Mouse (Mus musculus) G1E (cell line): ENCODE results near the gene Pikfyve.
A peak's percentile ranks its signal among the peaks of the same experiment; 100 is the strongest.

ENCODE experiments used
- CTCF ChIP-seq: IDR thresholded peaks from 2 replicates; pipeline ENCODE4 v1.5.1; 2012; ENCODE audit warnings: low read depth, low read length, inconsistent platforms, mixed read lengths
- GATA1 ChIP-seq: IDR thresholded peaks from 2 replicates; pipeline ENCODE4 v1.6.1; 2012; ENCODE audit warnings: borderline replicate concordance, low read length, inconsistent platforms, mixed read lengths
- GATA2 ChIP-seq: IDR thresholded peaks from 2 replicates; pipeline ENCODE4 v1.6.1; 2012; ENCODE audit warnings: low read depth, low read length, inconsistent platforms, borderline replicate concordance
- POLR2AphosphoS5 ChIP-seq: IDR thresholded peaks from 2 replicates; pipeline ENCODE4 v1.6.1; 2012; ENCODE audit warnings: low read depth, low read length, inconsistent platforms; ENCODE audit not compliant: insufficient replicate concordance
- TAL1 ChIP-seq: conservative IDR thresholded peaks from 2 replicates; pipeline ENCODE4 v1.6.1; 2012; ENCODE audit warnings: low read depth, low read length, inconsistent platforms, mixed read lengths

DNA sequence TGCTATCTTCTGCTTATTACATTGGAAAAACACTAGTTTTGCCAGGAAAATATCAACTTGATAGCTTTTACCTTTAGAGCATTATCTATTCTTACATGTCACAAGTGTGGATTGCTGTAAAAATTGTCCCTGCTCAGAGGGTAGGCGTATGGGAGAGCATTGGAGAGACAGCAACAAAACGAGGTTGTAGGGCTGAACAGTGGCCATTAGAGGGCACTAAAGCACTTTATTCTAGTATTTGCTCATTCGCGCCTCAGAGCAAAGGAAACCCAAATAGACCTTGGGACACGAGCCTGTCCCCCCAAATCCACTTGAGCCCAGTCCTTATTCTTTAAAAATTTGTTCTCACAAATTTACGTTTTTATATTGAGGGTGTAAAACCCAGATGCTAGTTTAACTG, 96.3 kb downstream of the Pikfyve start:
- peak; percentile 57; the same call in 1 of the 2 replicates for TF ChIP-seq CTCF
- no peak for TF ChIP-seq TAL1
- no peak for TF ChIP-seq GATA1
- TF ChIP-seq POLR2AphosphoS5, result no peak
- no peak for TF ChIP-seq GATA2
